Mouse (Mus musculus) heart, embryonic 11.5 days (tissue): Measurements from ENCODE around the gene Pgghg. TPM values are rescaled to one million over a fixed set of nuclear protein-coding genes. Genes with fewer than 3 reads are reported as not detected.

Experiments used
- ATAC-seq: fragments of 200-750 bp; cut with Nextera tagmentation; replicated peaks from 2 replicates; pipeline ENCODE4 v1.8.0; 2017; ENCODE audit warnings: moderate library complexity; ENCODE audit not compliant: insufficient number of reproducible peaks, low FRiP score, low TSS enrichment
- H3K27ac ChIP-seq: fragments of 300-500 bp; sonication (generic); 2 replicates; pipeline ENCODE4 v1.5.1; 2014; ENCODE audit warnings: mild to moderate bottlenecking, low read depth, low read length
- H3K27me3 ChIP-seq: fragments of 300-500 bp; sonication (generic); 2 replicates; pipeline ENCODE4 v1.6.1; 2014; ENCODE audit warnings: mild to moderate bottlenecking, low read length, mixed read lengths; ENCODE audit not compliant: control insufficient read depth, insufficient read depth
- H3K36me3 ChIP-seq: fragments of 300-500 bp; sonication (generic); 2 replicates; pipeline ENCODE4 v1.6.1; 2014; ENCODE audit warnings: mild to moderate bottlenecking, low read length, moderate library complexity, mixed read lengths; ENCODE audit not compliant: control insufficient read depth, insufficient read depth
- H3K4me1 ChIP-seq: fragments of 300-500 bp; sonication (generic); 2 replicates; pipeline ENCODE4 v1.6.1; 2014; ENCODE audit warnings: low read length; ENCODE audit not compliant: control insufficient read depth, insufficient read depth
- H3K4me2 ChIP-seq: fragments of 300-500 bp; sonication (generic); 2 replicates; pipeline ENCODE4 v1.6.1; 2014; ENCODE audit warnings: mild to moderate bottlenecking, moderate library complexity
- H3K4me3 ChIP-seq: fragments of 300-500 bp; sonication (generic); 2 replicates; pipeline ENCODE4 v1.5.1; 2014; ENCODE audit warnings: low read depth, low read length
- H3K9ac ChIP-seq: fragments of 300-500 bp; sonication (generic); 2 replicates; pipeline ENCODE4 v1.6.1; 2014; ENCODE audit warnings: mild to moderate bottlenecking, low read depth, low read length, moderate library complexity
- H3K9me3 ChIP-seq: fragments of 300-500 bp; sonication (generic); replicated peaks from 2 replicates; pipeline ENCODE4 v1.6.1; 2016; ENCODE audit warnings: low read length; ENCODE audit not compliant: control insufficient read depth
- WGBS: fragments of 180-500 bp; shearing (Covaris S2); extraction: QIAGEN DNeasy Blood & Tissue Kit; methylation state at CpG from one replicate; pipeline ENCODE4 v1.1.7; 2014; ENCODE audit not compliant: insufficient replicate concordance; 5-methylcytosine and 5-hydroxymethylcytosine counted together
- polyA plus RNA-seq: library from polyadenylated mRNA; unstranded; fragments of >200 nt; fragmentation: Nextera tagmentation; extraction: Ambion mirVana; gene quantifications from 2 replicates; pipeline ENCODE4 v1.2.1, GENCODE M21; 2014

The Pgghg gene
- polyA plus RNA-seq, 1 experiment from 2014 or later, result 11.1 TPM

DNA sequence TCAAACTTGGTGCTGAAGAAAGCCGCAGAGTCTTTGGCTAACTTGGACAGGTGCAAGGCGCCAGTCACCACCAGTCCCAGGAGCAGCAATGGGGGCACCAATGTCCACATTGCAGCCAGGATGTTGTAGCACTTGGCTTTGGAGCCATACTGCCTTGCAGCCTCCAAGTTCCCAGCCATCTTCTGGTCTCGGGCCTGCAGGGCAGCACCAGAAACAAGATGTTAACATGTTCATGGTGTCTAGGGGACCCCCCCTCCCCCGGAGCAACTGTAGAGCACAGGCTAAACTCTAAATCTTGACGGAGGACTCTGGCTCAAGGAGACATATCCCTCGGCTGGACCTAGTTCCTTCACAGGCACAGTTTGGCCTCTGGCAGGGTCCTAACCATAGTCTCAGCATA lies 8.1 kb downstream of the Pgghg start:
- Histone ChIP-seq H3K27ac (no peak overlapping the region), H3K9me3 (no peaks in the 10 kb centered on the region), H3K9ac (no peak overlapping the region), H3K4me1 (peaks cover 6% of the 10 kb centered on the region; the same call in 1 of the 2 replicates), H3K4me2 (no peak overlapping the region), H3K4me3 (no peak overlapping the region), H3K36me3 (no peaks in the 10 kb centered on the region), H3K27me3 (no peaks in the 10 kb centered on the region)
- ATAC-seq, result no peak
- WGBS, result 87% methylated on average over 6 of the region's 6 CpGs

DNA sequence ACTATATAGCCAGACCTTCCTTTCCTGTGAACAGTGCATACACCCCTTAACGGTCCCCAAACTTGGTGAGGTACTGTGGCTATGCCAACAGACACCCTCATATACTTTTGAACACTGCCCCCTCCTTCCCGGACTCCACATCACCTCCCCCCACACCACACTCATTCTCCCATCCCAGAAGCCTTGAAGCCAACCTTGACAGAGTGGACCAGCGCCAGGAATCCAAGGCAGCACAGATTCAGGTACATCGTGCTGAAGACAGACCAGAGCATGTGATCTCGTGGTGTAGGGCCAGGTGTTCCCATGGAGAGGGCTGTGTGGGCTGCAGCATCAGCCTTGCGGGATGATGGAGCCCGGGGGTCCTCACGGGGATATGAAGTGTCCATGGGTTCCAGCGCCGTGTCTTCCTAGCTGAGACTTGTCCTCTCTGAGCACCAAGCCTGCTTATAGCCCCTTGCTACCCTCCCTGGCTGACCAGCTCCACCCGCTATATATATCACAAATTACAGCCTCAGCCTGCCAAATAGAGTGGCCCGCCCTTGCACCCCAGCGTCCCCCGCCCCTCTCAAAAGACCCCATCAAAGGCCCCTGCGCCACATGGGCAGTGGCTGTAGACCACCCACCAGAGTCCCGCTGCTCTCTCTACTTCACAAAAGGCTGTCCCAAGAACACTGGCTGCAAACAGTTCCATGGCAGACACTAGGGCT lies 8.8 kb downstream of the Pgghg start, which contains the start of gene Ifitm5:
Ifitm5 (minus strand) TSS at position 468 of the 707 bp plus-strand sequence.
- H3K36me3 ChIP-seq, result no peaks in the 10 kb centered on the region
- ATAC-seq, result no peak
- H3K4me1 ChIP-seq, result peaks cover 10% of the 10 kb centered on the region
- H3K4me3 ChIP-seq, result no peak within 1 kb of the TSS
- H3K4me2 ChIP-seq, result no peak within 1 kb of the TSS
- WGBS, result 87% methylated on average over 16 of the region's 16 CpGs
- H3K27me3 ChIP-seq, result no peaks in the 10 kb centered on the region
- H3K27ac ChIP-seq, result no peak within 1 kb of the TSS
- no peaks in the 10 kb centered on the region for H3K9me3 ChIP-seq
- no peak within 1 kb of the TSS for H3K9ac ChIP-seq

DNA sequence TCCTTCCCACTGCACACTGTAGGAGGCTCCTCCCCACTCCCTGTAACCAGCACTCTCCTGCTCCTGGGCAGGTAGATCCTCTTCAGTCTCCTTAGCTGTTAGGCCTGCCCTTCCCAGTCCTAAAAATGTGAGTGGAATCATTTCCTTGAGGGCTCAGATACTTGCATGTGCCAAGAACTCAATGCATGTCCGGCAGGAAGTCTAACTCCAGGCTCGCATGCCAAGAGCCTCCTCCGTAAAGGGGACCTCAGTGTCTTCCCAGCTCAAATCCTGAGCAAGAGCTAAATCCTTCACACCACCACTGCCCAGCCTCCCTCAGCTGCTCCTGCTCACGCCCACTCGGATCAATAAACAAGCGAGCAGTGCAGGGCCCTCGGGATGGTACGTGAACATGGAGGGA lies 9.9 kb downstream of the Pgghg start:
- 0 out of 2 replicates have a peak overlapping the region, but pooled peaks have one; percentile 40 for H3K9ac ChIP-seq
- H3K4me3 ChIP-seq, result no peak overlapping the region
- no peak overlapping the region for H3K4me2 ChIP-seq
- H3K27me3 ChIP-seq, result no peaks in the 10 kb centered on the region
- no peak for ATAC-seq
- peaks cover 10% of the 10 kb centered on the region for H3K4me1 ChIP-seq
- no peaks in the 10 kb centered on the region for H3K9me3 ChIP-seq
- H3K36me3 ChIP-seq, result no peaks in the 10 kb centered on the region
- 40% methylated on average over 8 of the region's 8 CpGs for WGBS
- H3K27ac ChIP-seq, result no peak overlapping the region

DNA sequence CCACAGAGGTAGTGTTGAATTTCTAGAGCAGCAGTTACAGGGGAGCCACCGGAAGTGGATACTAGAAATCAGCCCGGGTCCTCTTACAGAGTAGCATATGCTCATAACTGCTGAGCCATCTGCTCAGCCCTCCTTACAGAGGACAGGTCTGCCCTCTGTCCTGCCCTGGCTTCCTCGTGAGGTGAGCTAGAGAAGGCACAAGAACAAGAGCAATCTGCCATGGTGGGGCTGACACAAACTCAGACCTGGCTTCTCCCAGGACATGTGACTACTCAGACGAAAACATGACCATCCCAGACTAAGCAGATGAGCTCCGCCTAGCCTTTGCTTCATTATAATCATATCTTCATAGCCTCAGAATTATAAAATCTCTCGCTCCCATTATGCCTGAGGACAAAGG lies 10.6 kb downstream of the Pgghg start:
- H3K4me2 ChIP-seq, result no peak overlapping the region
- no peaks in the 10 kb centered on the region for H3K27me3 ChIP-seq
- H3K36me3 ChIP-seq, result no peaks in the 10 kb centered on the region
- no peak overlapping the region for H3K4me3 ChIP-seq
- H3K27ac ChIP-seq, result no peak overlapping the region
- no peak for ATAC-seq
- H3K9ac ChIP-seq, result no peak overlapping the region
- no peaks in the 10 kb centered on the region for H3K9me3 ChIP-seq
- 68% methylated on average over 6 of the region's 6 CpGs for WGBS
- peaks cover 7% of the 10 kb centered on the region for H3K4me1 ChIP-seq

DNA sequence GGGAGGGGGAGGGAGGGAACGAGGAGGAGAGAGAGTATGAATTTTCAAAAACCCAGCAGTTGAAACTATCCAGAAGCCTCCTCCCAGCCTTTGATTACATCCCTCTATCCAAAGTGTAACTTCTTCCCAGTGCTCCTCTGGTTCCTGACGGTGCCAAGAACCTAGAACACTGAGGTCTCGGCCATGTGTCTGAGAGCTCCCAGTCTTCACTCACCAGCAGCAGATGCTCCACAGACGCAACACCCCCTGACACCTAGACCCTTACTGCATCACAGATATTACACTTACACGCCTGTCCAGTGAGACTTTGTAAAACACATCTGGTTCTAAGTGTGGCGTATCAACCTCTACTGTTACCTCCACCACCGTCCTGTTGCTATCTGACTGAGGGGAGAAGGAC lies 11.2 kb downstream of the Pgghg start:
- Histone ChIP-seq H3K4me2 (no peak overlapping the region), H3K27ac (no peak overlapping the region), H3K36me3 (no peaks in the 10 kb centered on the region), H3K27me3 (no peaks in the 10 kb centered on the region), H3K4me3 (no peak overlapping the region), H3K4me1 (peaks cover 7% of the 10 kb centered on the region), H3K9me3 (no peaks in the 10 kb centered on the region), H3K9ac (no peak overlapping the region)
- WGBS, result 73% methylated on average over 7 of the region's 7 CpGs
- no peak for ATAC-seq

DNA sequence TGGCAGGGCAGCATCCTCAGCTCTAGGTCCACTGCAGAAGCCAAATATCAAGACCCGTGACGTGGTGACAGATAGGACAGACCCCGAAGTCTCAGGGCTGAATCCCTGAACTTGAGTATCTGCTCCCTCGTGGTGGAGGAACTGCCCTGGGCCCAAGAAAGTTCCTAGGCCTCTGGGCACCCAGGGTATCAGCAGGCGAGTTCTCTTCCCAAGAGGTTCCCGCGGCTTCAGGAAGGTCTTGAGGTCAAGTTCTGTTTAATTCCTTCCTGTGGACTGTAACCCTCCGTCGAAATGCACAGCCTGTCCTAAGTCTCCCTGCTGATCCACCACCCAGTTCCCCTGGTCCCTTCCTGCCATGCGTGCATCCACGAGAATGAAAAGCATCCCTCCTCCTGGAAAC lies 11.9 kb downstream of the Pgghg start:
- H3K9ac ChIP-seq, result no peak overlapping the region
- H3K36me3 ChIP-seq, result no peaks in the 10 kb centered on the region
- no peak overlapping the region for H3K4me3 ChIP-seq
- 69% methylated on average over 11 of the region's 11 CpGs for WGBS
- no peak overlapping the region for H3K27ac ChIP-seq
- no peaks in the 10 kb centered on the region for H3K9me3 ChIP-seq
- peaks cover 7% of the 10 kb centered on the region for H3K4me1 ChIP-seq
- H3K27me3 ChIP-seq, result no peaks in the 10 kb centered on the region
- ATAC-seq, result no peak
- H3K4me2 ChIP-seq, result peak overlapping the region; percentile 81; the same call in 1 of the 2 replicates

DNA sequence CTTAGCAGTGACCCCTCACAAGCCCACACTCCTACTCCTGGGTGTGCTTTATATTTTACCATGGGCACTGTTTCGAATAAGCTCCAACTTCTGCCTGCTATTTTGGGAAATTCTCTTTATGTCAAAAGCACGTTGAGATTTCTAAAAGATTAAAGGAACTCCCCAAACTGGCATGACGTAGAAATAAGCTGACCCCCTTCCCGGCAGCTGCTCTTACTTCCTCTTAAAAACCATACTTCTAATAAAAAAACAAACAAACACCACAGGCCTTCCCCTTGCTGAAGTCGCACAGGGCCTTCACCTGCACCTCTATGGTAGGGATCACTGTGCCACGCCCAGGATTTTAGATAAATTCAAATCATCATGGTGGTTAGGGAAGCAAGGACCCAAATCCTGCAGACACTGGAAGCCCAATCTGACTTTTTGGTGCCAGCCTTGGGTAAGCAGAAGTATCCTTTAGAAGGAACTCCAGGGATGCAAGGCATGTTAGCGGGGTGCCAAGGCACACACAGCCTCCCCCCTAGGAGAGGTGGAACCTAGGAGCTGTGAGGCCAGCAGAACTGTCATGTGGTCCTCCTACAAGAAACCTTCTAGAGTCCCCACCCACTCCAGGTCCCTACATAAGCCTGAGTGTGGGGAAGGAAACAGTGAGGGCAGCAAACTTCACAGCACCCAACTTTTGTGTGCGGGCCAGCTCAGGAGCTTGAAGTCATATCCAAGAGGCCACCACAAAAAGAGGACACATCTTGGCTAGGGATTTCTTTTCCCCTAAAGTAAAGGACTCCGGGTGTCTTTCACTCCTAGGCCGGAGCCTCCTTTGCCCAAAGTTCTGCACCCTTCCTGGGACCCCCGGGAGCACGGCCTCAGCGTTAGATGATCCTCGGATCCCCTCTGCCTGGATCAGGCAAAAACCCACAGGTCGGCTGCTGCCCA lies 12.9 kb downstream of the Pgghg start:
- Histone ChIP-seq H3K4me3 (peak overlapping the region; percentile 56), H3K27ac (no peak overlapping the region), H3K27me3 (no peaks in the 10 kb centered on the region), H3K4me1 (peaks cover 4% of the 10 kb centered on the region), H3K9me3 (no peaks in the 10 kb centered on the region), H3K9ac (peak overlapping the region; percentile 28; the same call in 1 of the 2 replicates), H3K36me3 (no peaks in the 10 kb centered on the region), H3K4me2 (peak overlapping the region; percentile 81)
- ATAC-seq, result no peak
- 60% methylated on average over 15 of the region's 15 CpGs for WGBS

DNA sequence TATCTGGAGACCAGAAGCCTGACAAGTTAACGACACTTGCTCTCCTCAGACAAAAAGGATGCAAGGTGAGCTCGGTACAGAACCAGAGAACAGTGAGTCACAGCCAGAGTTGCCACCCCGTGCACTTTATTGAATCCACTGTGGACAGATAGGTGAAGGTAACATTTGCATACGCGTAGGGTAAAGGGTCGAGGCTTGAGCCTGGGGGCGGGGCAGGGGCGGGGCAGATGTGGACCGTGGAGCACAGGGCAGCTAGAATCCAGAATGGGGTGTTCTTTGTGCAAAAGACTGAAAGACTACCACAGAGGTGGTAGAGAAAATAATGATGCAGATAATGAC lies 13.5 kb downstream of the Pgghg start:
- H3K4me1 ChIP-seq, result peaks cover 4% of the 10 kb centered on the region
- no peaks in the 10 kb centered on the region for H3K36me3 ChIP-seq
- peak overlapping the region; percentile 75 for H3K9ac ChIP-seq

More for the DNA sequence above, 13.5 kb downstream of the Pgghg start:
- Histone ChIP-seq H3K27me3 (no peaks in the 10 kb centered on the region), H3K9me3 (no peaks in the 10 kb centered on the region), H3K27ac (peak overlapping the region; percentile 76; the same call in 1 of the 2 replicates), H3K4me3 (peak overlapping the region; percentile 56), H3K4me2 (peak overlapping the region; percentile 81)
- no peak for ATAC-seq
- WGBS, result 5% methylated on average over 9 of the region's 9 CpGs
